Mouse (Mus musculus): ENCODE data around the gene AC124502.3.
A peak's percentile ranks its signal among the peaks of the same experiment; 100 is the strongest.

The AC124502.3 gene

DNA sequence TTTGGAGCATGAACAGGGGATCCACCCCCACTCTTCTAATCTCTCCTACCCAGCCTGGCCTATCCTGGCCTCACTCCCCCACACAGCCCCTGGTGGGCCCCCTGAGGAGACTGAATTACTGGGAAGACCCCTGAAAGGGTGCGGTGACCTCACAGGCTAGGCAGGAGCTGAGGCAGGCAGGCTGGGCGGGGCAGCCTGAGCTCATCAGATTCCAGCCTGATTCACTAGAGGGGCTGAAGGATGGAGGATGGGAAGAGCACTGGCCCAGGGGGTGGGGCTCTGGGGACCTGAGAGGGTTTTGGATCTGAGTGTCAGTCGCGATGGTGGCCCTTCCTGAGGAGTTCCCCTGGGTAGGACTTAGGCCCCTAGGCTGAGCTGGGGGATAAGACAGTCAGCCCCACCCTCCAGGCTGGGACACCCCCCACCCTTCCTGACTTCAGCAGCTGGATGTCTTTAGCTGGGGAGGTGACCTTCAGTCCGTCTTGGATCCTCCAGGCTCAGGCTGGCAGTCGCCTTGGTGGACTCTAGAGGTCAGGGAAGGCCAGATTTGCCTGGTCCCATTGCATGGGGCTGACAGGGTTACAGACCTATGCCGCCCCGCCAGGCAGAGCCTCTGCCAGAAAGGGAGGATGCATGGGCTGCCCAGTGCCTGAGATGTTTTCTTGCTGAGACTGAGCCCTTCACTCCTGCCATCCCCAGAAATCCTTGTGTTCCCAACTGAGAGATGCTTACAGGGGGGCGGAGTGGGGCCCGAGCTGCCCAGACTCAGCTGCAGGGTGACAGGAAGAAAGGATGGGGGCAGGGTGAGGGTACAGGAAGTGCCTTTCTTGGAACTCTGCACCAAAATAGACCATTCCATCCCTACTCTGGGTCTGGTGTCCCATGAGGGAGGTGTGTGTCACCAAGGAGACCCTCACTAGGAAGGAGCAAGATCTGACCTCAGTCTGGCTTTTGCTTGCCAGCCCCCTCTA lies 20.4 kb downstream of the AC124502.3 start:
- DNase-seq (ENCODE audit: low spot score) = peak; percentile 56

DNA sequence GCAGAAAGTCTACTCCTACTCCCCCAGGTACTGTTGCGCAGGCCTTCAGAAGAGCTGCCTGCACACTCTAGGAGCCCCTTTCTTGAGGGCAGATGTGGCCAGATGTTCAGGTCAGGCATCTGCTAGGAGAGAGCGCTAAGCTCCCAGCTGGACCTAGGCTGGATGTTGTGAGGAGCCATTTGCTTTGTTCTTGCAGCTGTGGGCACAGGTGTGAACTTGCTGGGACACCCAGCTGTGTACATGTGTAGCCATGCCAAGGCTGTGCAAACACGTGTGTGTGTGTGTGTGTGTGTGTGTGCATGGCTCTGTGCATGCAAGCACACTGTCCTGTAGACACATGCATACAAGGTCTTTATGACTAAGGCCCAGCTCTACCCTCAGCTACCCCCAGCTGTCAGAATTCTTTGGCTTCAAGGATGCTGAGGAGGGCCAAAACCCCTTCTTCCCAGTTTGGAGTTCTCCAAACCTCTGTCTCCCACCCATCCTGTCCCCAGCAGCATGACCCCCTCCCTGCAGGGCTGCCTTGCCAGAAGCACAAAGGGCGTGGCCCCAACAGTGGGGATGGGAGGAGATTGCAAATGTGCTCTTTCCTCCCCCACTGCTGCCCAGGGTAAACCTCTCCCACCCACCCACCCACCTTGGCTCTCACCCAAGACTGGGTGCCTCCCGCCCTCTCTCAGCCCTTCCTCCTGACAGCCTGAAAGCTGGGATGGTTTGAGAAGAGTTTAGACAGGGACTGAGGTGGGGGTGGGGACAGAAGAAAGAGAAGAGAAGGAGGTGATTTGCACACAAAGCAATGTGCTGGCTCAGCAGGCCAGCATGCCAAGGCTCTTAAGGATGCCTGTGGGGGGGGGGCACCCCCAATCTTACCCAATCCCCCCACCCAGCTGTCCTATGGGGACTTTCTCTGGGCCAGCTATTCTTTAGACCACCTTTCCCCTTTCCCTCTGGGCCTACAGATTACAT lies 22.0 kb downstream of the AC124502.3 start:
- DNase-seq (ENCODE audit: low spot score) = peak; percentile 44

DNA sequence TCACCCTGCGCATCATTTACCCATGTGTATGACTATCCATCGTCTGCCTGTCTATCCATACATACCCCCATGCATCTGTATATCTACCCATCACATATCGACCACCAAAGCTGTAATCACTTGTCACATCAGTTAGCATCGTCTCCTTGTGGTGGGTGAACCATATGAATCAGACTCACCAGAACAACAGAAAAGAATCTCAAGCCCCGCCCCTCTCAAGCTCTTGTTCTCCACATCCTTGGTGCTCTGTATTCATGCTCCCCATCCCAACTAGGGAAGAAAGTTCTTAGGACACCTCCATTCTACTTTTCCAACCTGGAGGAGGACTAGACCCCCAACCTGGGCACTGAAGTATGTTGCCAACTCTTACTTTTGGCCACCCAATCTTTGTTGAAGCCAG lies 23.4 kb downstream of the AC124502.3 start:
- DNase-seq (ENCODE audit: low spot score) = no peak

DNA sequence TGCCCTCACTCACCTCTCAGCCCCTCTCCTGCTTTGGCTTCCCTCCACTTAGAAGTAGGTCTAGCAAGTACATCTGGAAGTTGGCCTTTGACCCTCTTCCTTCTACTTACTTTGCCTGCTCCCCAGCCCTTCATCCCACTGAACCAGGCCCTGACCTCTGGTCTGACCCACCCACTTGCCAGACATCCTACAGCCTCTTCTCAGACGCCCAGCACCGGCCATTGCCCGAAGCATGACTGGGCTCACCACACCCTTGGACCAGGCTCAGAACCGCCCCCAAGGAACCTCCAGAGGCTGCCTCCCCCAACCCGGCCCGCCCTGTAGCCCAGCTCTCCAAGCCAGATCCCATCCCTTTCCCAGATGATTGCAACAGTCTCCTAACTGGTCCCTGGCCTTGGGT lies 23.8 kb downstream of the AC124502.3 start:
- no peak for DNase-seq (ENCODE audit: low spot score)

DNA sequence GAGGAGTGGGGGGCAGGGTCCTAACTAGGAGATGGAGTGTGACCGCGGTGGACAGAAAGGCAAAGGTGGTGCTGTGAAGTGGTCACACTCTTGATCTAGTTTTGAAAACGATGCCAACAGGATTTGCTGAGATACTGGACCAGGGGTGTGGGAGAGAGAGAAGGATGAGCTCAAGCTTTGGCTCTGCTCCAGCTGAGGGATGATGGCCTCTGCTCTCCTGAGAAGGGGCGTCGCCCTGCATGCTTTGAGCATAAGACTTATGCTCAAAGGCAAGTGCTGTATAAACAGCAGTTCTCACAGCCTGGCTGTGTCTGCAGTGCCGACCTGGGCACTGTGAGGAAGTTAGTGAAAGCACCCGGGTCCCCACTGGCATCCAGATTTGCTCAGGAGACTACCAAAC lies 26.4 kb downstream of the AC124502.3 start:
- peak; percentile 82 for DNase-seq (ENCODE audit: low spot score)

DNA sequence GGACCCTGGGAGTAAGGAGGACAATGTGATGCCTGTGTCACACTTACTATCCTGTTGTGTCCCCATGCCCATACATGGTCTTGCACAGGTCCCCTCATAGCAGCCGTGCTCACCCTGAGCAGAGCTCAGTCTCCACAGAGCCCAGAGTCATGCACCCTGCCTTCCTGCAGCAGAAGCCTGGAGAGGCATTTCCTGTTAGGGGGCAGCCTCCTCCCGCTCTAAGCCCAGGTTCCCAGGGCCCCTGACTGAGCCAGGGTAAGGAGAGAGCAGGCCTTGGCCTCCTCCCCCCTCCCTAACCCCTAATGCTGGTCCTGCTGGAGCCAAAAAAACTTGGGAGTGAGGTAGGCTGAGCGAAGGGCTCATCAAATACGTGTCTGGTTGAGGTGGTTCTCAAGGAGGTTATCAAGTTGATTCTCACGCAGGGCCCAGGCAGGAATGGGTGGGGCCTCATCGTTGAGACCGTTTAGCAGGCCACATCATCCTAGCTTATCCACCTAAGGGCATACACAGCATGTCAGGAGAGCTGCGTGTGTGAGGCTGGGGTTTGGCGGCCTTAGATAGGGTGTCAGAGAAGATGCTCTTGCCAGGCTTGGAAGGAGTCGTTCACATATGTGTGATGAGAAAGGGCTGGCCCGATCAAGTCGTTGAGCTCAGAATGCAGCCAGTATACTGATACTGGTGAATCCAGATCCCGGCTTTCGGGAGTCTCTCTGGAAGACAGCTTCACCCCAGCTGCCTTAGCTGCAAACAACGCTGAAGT lies 28.5 kb downstream of the AC124502.3 start:
- DNase-seq (ENCODE audit: low spot score) = peak; percentile 61

DNA sequence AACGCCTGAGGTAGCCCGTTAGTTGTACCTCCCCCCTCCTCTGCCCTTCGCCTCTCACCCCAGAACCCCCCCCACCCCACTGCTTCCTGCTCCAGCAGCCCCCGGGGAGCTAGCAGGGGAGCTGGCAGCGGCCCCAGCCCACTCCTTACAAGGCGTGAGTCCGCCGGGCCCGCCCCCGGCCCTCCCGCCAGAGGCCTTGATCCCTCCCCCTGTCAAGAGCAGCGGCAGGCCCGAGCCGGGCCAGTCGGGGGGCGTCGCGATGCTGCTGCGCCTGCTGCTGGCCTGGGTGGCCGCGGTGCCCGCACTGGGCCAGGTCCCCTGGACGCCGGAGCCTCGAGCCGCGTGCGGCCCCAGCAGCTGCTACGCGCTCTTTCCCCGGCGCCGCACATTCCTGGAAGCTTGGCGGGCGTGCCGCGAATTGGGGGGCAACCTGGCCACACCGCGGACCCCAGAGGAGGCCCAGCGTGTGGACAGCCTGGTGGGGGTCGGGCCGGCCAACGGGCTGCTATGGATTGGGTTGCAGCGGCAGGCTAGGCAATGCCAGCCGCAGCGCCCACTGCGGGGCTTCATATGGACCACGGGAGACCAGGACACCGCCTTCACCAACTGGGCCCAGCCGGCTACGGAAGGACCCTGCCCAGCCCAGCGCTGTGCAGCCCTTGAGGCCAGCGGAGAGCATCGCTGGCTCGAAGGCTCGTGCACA lies 29.3 kb downstream of the AC124502.3 start, which contains the start of gene Cd248:
TSS of gene Cd248 (plus strand) at position 212 of the 703 bp plus-strand sequence.
- peak; percentile 74 for DNase-seq (ENCODE audit: low spot score)

DNA sequence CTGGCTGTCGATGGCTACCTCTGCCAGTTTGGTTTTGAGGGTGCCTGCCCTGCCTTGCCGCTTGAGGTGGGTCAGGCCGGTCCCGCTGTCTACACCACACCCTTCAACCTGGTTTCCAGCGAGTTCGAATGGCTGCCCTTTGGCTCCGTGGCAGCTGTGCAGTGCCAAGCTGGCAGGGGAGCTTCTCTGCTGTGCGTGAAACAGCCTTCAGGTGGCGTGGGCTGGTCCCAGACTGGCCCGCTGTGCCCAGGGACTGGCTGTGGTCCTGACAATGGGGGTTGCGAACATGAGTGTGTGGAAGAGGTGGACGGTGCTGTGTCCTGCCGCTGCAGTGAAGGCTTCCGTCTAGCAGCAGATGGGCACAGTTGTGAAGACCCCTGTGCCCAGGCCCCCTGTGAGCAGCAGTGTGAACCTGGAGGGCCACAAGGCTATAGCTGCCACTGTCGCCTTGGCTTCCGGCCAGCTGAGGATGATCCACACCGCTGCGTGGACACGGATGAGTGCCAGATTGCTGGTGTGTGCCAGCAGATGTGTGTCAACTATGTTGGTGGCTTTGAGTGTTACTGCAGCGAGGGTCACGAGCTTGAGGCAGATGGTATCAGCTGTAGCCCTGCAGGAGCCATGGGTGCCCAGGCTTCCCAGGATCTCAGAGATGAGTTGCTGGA lies 30.0 kb downstream of the AC124502.3 start:
- peak; percentile 62 for DNase-seq (ENCODE audit: low spot score)

DNA sequence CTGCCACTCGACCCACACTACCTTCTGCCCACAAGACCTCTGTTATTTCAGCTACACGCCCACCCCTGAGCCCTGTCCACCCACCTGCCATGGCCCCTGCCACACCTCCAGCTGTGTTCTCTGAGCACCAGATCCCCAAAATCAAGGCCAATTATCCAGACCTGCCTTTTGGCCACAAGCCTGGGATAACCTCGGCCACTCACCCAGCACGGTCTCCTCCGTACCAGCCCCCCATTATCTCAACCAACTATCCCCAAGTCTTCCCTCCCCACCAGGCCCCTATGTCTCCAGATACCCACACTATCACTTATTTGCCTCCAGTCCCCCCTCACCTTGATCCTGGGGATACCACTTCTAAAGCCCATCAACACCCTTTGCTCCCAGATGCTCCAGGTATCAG lies 30.8 kb downstream of the AC124502.3 start:
- no peak for DNase-seq (ENCODE audit: low spot score)

DNA sequence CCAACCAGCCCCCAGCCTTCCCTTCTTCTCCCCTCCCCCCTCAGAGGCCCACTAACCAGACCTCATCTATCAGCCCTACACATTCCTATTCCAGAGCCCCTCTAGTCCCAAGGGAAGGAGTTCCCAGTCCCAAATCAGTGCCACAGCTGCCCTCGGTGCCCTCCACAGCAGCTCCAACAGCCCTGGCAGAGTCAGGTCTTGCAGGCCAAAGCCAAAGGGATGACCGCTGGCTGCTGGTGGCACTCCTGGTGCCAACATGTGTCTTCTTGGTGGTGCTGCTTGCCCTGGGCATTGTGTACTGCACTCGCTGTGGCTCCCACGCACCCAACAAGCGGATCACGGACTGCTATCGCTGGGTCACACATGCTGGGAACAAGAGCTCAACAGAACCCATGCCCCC lies 31.3 kb downstream of the AC124502.3 start:
- DNase-seq (ENCODE audit: low spot score) = no peak

DNA sequence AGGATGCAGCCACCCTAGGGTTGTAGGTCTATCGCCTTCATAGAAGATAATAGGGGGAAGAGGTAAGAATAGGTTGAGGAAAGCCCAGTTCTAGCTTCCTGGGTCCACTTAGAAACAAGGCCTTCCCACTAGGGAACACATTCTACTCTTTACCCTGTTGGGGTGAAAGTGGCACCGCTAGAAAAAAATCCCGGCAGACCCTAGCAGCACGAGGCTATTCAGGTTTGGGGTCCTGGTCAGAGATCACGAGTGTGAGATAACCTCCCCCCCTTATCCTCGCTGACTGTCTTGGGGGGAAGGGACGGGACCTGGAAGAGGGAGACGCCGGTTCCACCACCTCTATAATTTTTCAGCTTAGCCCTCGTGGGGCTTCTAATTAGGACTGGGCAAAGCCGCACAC lies 32.4 kb downstream of the AC124502.3 start:
- no peak for DNase-seq (ENCODE audit: low spot score)

DNA sequence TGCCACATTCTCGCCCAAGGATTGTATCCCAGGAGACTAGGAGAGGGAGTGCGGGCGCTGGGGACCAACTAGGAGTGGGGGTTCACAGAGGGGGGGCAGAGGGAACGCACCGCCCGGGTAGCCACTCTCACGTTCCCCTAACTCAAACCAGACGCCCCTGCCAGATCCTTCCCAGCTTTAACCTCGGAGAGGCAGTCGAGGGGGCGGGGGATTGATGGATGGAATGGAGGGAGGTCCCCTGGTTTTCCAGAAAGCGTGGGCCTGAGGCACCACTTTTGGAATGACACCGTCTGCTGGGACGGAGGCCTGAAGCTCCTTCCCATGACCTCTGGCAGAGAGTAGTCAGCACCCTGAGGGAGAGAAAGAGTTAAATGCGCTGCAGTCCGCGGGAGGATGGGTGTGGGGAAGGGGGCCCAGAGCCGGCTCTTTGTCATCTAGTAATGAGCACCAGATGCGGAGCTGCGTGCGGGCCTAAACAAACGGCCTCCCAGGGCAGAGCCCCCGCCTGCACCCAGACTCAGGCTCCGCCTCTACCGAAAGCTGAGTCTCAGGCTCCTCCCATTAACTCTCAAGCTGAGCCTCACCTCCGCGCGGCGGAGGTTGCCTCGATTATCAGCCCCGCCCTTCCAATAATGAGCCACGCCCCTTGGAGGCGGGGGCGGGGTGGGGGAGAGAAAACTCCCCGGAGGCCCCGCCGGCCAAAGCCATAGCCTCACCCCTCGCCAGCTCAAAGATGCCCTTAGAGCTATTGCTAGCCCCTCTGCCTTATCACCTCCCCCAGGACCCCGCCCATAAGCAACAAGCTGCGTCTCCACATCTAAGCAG lies 33.1 kb downstream of the AC124502.3 start:
- peak; percentile 91 for DNase-seq (ENCODE audit: low spot score)

DNA sequence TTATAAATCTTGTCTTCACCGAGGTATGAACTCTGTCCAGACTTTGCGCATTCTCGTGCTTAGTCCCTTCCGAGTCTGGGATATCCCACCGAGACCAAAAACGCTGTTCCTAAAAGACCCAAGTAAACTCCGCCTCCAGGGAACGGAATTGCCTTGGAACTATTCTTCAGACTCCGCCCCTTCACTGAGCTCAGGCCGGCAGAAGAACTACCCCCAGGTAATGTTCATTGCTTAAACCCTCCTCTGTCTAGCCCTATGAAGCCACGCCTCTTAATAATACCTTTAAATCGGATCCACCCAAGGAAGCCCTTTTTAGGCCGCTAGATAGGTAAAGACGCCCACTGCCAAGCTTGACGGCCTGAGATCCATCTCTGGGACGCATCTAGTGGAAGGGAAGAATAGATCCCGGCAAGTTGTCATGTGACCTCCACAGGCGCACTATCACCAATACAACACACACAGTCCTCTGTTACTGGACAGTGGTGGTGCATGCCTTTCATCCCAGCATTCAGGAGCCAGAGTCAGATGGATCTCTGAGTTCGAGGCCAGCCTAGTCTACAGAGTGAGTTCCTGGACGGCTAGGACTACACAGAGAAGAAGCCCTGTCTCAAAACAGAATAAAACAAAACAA lies 33.8 kb downstream of the AC124502.3 start:
- peak; percentile 81 for DNase-seq (ENCODE audit: low spot score)

DNA sequence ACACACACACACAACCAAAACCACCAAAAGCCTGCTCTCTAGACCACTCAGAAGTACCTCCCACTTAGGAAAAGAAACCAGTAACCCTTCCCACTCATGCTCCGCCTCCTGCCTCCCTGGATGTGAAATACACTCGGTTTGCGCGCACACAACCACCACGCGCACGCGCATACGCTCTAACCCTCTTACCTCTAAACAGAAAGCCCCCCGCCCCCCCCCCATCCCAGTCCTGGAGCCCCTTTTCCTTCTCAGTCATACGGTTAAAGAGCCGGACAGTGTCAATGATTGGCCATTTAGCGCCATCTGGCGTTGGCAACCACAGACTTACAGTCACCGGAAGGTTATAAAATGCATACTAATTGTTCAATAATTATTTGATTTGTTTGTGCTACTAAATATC lies 34.3 kb downstream of the AC124502.3 start:
- DNase-seq (ENCODE audit: low spot score) = peak; percentile 77

DNA sequence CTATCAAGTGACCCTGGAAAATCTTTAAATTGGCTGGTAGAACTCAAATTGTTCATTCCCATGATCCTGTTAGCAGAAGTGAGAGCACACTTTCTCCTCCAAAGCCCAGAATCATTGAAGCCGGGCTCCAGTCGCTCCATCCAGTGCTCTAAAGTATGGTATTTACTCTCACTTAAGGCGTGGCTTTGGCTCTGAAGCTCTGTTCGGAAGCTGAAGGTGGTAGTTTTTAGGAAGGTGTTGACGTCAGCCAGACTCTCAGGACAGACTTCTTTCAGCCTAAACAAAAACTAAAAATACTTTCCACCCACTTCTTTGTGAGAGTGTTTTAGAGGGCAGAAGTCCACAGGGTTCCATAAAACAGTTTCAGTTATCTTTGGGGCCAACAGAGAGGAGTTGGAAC lies 34.8 kb downstream of the AC124502.3 start:
- DNase-seq (ENCODE audit: low spot score) = no peak

DNA sequence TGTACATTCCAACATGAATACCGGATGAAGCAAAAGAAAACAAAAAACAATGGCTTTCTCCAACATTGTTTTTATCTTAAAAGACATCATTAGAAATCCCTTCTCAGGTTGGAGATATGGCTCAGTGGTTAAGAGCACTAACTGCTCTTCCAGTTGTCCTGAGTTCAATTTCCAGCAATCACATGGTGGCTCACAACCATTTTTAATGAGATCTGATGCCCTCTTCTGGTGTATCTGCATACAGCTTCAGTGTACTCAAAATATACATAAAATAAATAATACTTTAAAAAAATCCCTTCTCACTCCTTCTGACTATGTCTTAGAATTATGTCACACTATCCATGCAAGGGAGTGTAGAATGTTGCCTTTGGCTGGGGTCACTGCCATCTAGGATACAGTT lies 40.6 kb downstream of the AC124502.3 start:
- no peak for DNase-seq (ENCODE audit: low spot score)

DNA sequence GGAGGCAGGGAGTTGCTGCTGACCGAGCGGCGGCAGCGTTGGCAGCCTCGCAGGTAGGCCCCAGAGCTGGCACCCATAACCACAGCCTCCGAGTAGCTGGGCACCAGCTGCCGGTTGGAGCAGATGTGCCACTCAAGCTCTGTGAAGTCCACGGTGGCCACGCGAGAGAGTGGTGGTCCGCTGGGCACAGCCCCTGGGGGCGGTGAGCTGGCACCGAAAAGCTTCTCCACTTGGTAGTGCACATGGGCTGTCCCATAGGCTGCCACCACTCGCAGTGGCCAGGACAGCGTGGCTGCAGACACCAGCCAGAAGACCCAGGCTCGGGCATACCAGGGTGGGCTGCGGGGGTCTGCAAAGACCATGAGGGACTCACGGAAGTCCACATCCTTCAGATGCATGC lies 43.3 kb downstream of the AC124502.3 start:
- DNase-seq (ENCODE audit: low spot score) = no peak

DNA sequence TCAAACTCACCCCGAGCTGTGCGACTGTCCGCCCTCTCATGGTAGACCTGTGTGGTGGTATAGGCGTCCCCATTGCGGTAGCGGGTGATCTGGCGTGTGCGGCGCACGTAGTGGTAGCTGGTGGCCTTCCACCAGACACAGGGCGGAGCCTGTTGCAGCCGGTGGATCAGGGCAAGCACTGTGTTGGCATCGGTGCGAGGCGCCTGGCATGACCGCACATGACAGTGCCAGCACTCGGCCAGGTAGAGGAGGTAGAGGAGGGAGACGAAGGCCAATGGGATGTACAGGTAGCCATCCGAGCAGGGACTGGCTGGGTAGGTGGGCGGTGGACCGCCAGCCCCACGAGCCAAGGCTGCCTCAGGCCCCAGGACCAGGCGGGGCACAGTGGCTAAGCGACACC lies 43.9 kb downstream of the AC124502.3 start:
- no peak for DNase-seq (ENCODE audit: low spot score)
